Mouse (Mus musculus): Measurements from ENCODE around the gene Apol10a. TPM values are rescaled to one million over a fixed set of nuclear protein-coding genes. Genes with fewer than 3 reads are reported as not detected.
"Not testable (repeated sequence)": the region's sequence is repeated elsewhere in the genome, so short reads cannot be mapped to it uniquely, and the experiment has no call there.

Apol10a gene
- not detected in 2 replicates for polyA plus RNA-seq (2012; ENCODE audit: insufficient read depth, insufficient read length, missing spikeins)

- not testable (repeated sequence) for H3K27ac ChIP-seq (ENCODE audit: insufficient read depth, low read depth, low read length); H3K4me3 ChIP-seq (ENCODE audit: insufficient read depth, low read length); H3K4me1 ChIP-seq (ENCODE audit: control insufficient read depth, insufficient read depth, low read length)
These were observed at the start of gene Apol10a for GRCm38 (mm10) chr15:77476693-77477092. Gene Apol10a, plus strand, starts transcription at chr15:77477047.

GRCm38 (mm10) chr15:77428690-77429448, 48.0 kb upstream of the Apol10a start:
- H3K27ac ChIP-seq (ENCODE audit: insufficient read depth, low read depth, low read length); H3K4me3 ChIP-seq (ENCODE audit: insufficient read depth, low read length); H3K4me1 ChIP-seq (ENCODE audit: control insufficient read depth, insufficient read depth, low read length): not testable (repeated sequence)

- not testable (repeated sequence) for H3K27ac ChIP-seq (ENCODE audit: insufficient read depth, low read depth, low read length); H3K4me3 ChIP-seq (ENCODE audit: insufficient read depth, low read length); H3K4me1 ChIP-seq (ENCODE audit: control insufficient read depth, insufficient read depth, low read length)
These were observed 32.1 kb upstream of the Apol10a start for GRCm38 (mm10) chr15:77444746-77445145.

- not testable (repeated sequence) for H3K4me1 ChIP-seq (ENCODE audit: control insufficient read depth, insufficient read depth, low read length); H3K4me3 ChIP-seq (ENCODE audit: insufficient read depth, low read length); H3K27ac ChIP-seq (ENCODE audit: insufficient read depth, low read depth, low read length)
These were observed 31.2 kb upstream of the Apol10a start for GRCm38 (mm10) chr15:77445668-77446067.

- not testable (repeated sequence) for H3K27ac ChIP-seq (ENCODE audit: insufficient read depth, low read depth, low read length); H3K4me1 ChIP-seq (ENCODE audit: control insufficient read depth, insufficient read depth, low read length); H3K4me3 ChIP-seq (ENCODE audit: insufficient read depth, low read length)
These were observed 29.5 kb upstream of the Apol10a start, which contains the start of gene Apol7b for GRCm38 (mm10) chr15:77447392-77447791. Gene Apol7b, minus strand, starts transcription at chr15:77447492.

- not testable (repeated sequence) for H3K4me1 ChIP-seq (ENCODE audit: control insufficient read depth, insufficient read depth, low read length); H3K4me3 ChIP-seq (ENCODE audit: insufficient read depth, low read length); H3K27ac ChIP-seq (ENCODE audit: insufficient read depth, low read depth, low read length)
These were observed 26.9 kb upstream of the Apol10a start for GRCm38 (mm10) chr15:77449927-77450326.

- H3K4me1 ChIP-seq (ENCODE audit: control insufficient read depth, insufficient read depth, low read length); H3K4me3 ChIP-seq (ENCODE audit: insufficient read depth, low read length); H3K27ac ChIP-seq (ENCODE audit: insufficient read depth, low read depth, low read length): not testable (repeated sequence)
These were observed 2.0 kb upstream of the Apol10a start for GRCm38 (mm10) chr15:77474699-77475390.

GRCm38 (mm10) chr15:77482140-77482794, 5.4 kb downstream of the Apol10a start:
- no peak overlapping the region for H3K4me3 ChIP-seq (ENCODE audit: insufficient read depth, low read length)
- no peak overlapping the region for H3K27ac ChIP-seq (ENCODE audit: insufficient read depth, low read depth, low read length)
- TF ChIP-seq CTCF (IDR thresholded peaks at IDR 0.05; ENCODE audit: low read depth, low read length) (no peak), POLR2A (IDR thresholded peaks at IDR 0.05; ENCODE audit: borderline replicate concordance, low read depth, low read length) (no peak)
- no peaks in the 10 kb centered on the region for H3K4me1 ChIP-seq (ENCODE audit: control insufficient read depth, insufficient read depth, low read length)

- not testable (repeated sequence) for H3K4me3 ChIP-seq (ENCODE audit: insufficient read depth, low read length); H3K4me1 ChIP-seq (ENCODE audit: control insufficient read depth, insufficient read depth, low read length)
These were observed 16.3 kb downstream of the Apol10a start for GRCm38 (mm10) chr15:77493181-77493580.

GRCm38 (mm10) chr15:77494694-77495093, 17.8 kb downstream of the Apol10a start:
- not testable (repeated sequence) for H3K4me3 ChIP-seq (ENCODE audit: insufficient read depth, low read length); H3K27ac ChIP-seq (ENCODE audit: insufficient read depth, low read depth, low read length); H3K4me1 ChIP-seq (ENCODE audit: control insufficient read depth, insufficient read depth, low read length)

More at GRCm38 (mm10) chr15:77493181-77493580, 16.3 kb downstream of the Apol10a start:
- H3K27ac ChIP-seq (ENCODE audit: insufficient read depth, low read depth, low read length): not testable (repeated sequence)

- not testable (repeated sequence) for H3K4me1 ChIP-seq (ENCODE audit: control insufficient read depth, insufficient read depth, low read length); H3K4me3 ChIP-seq (ENCODE audit: insufficient read depth, low read length); H3K27ac ChIP-seq (ENCODE audit: insufficient read depth, low read depth, low read length)
These were observed 31.1 kb downstream of the Apol10a start, which contains the start of gene Apol11a for GRCm38 (mm10) chr15:77507966-77508365. Gene Apol11a, plus strand, starts transcription at chr15:77508271.

- not testable (repeated sequence) for H3K4me3 ChIP-seq (ENCODE audit: insufficient read depth, low read length); H3K27ac ChIP-seq (ENCODE audit: insufficient read depth, low read depth, low read length); H3K4me1 ChIP-seq (ENCODE audit: control insufficient read depth, insufficient read depth, low read length)
These were observed 43.7 kb downstream of the Apol10a start for GRCm38 (mm10) chr15:77520596-77520995.

- H3K4me1 ChIP-seq (ENCODE audit: control insufficient read depth, insufficient read depth, low read length); H3K27ac ChIP-seq (ENCODE audit: insufficient read depth, low read depth, low read length); H3K4me3 ChIP-seq (ENCODE audit: insufficient read depth, low read length): not testable (repeated sequence)
These were observed 46.5 kb downstream of the Apol10a start for GRCm38 (mm10) chr15:77523186-77523843.
